Mouse (Mus musculus): ENCODE measurements at regions not wholly inside any gene's neighbourhood (a gene's known extent, or its start where the extent isn't known, plus 50 kb on each side); places are given as distances from the start of the nearest gene placed in this dataset.

DNA sequence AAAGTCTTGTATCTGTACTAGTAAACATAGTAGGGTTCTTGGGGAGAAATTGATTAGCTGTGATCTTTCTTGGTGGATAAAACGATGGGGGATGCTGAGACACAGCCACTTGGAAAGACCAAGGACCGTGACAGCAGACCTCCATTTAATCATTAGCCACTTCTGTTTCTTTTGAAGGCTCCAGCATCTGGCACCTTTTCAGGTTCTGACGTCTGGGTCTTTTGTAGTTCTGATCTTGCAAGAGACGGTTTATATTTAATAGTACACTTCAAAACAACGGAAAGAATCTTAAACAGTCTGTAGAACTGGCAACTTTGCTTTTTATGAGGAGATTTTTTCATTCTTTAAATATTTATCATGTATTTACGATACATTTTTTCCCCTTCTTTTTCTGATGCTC is 116.6 kb upstream of the 9330182O14Rik start:
- TF ChIP-seq CTCF (IDR thresholded peaks at IDR 0.05; ENCODE audit: low read depth, low read length) (no peak), POLR2A (IDR thresholded peaks at IDR 0.05; ENCODE audit: extremely low read depth, insufficient read depth, low read length) (no peak)

DNA sequence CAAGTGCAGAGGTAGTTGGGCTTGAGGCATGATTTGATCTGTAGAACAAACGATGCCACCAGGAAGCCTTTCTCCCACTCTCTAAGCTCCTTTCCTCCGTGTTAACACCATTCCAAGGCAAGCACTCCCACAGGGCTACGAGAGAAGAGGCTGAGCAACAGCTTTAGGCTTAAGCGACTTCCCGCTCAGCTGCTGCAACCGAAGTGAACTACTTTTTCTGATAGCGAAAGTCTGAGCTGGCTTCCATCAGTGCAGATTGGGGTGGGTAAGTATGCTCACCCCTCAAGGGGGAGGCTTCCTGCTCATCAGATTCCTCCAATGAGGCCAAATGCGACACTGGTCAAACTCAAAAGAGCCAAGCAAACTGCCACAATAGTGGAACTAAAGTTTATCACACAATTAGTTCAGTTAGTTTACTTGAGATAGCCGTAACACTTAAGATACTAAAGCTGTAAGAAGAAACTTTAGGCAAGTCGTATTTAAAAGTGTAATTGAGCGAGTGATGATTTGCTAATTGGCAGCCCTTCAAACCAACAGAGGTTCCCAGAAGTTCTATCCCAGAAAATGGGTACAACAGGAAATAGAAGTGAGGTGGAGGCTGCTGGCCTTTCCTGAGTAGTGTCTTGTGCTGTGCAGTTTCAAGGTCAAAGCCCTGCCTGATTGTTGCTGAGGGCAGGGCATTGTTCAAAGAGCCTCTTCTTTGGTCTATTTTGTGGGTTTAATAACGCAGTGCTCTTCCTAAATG is 115.9 kb upstream of the 9330182O14Rik start:
- no peaks in the 10 kb centered on the region for H3K79me2 ChIP-seq (ENCODE audit: control insufficient read depth, insufficient read depth, low read length)
- H3K27ac ChIP-seq (replicated peaks; ENCODE audit: insufficient read depth, low read depth, low read length) = no peak overlapping the region
- no peaks in the 10 kb centered on the region for H3K27me3 ChIP-seq (ENCODE audit: control insufficient read depth, insufficient read depth, low read length)
- no peak overlapping the region for H3K4me3 ChIP-seq (ENCODE audit: insufficient read depth, low read depth, low read length)
- 34% methylated on average over 12 of the region's 12 CpGs for WGBS
- DNase-seq (ENCODE audit: extremely low read depth, low read depth, low spot score) = no peak
- H3K9ac ChIP-seq (ENCODE audit: low read depth, low read length) = no peak overlapping the region
- TF ChIP-seq POLR2A (IDR thresholded peaks at IDR 0.05; ENCODE audit: extremely low read depth, insufficient read depth, low read length) (no peak), CTCF (IDR thresholded peaks at IDR 0.05; ENCODE audit: low read depth, low read length) (no peak)
- H3K4me1 ChIP-seq (ENCODE audit: control insufficient read depth, insufficient read depth, low read length) = peaks cover 3% of the 10 kb centered on the region; the same call in 1 of the 2 replicates
- no peaks in the 10 kb centered on the region for H3K36me3 ChIP-seq (ENCODE audit: control insufficient read depth, insufficient read depth, low read length)

More for the DNA sequence above, 116.6 kb upstream of the 9330182O14Rik start:
- Histone ChIP-seq H3K27ac (replicated peaks; ENCODE audit: insufficient read depth, low read depth, low read length) (no peak overlapping the region), H3K79me2 (ENCODE audit: control insufficient read depth, insufficient read depth, low read length) (no peaks in the 10 kb centered on the region), H3K9ac (ENCODE audit: low read depth, low read length) (no peak overlapping the region), H3K4me1 (ENCODE audit: control insufficient read depth, insufficient read depth, low read length) (peaks cover 3% of the 10 kb centered on the region; the same call in 1 of the 2 replicates), H3K27me3 (ENCODE audit: control insufficient read depth, insufficient read depth, low read length) (no peaks in the 10 kb centered on the region), H3K36me3 (ENCODE audit: control insufficient read depth, insufficient read depth, low read length) (no peaks in the 10 kb centered on the region), H3K4me3 (ENCODE audit: insufficient read depth, low read depth, low read length) (no peak overlapping the region)
- 26% methylated on average over 6 of the region's 6 CpGs for WGBS
- DNase-seq (ENCODE audit: extremely low read depth, low read depth, low spot score) = peak; percentile 24

DNA sequence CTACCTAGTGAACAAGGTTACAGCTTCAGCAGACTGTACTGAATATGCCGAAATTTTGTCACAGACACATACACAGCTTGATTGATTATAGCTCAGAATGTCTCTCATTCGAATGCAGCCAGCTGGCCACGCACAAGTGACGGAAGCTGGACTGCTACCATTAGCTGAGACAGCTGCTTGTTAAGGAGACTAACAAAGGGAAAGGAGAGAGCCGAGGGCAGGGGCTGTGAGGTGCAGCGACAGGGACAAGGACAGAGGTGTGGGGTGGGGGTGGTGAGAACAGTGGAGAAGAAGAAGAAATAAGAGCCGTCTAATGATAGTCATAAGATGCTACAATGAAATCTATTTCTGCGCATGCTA is 115.4 kb upstream of the 9330182O14Rik start:
- Histone ChIP-seq H3K4me1 (ENCODE audit: control insufficient read depth, insufficient read depth, low read length) (peaks cover 3% of the 10 kb centered on the region; the same call in 1 of the 2 replicates), H3K27me3 (ENCODE audit: control insufficient read depth, insufficient read depth, low read length) (no peaks in the 10 kb centered on the region), H3K4me3 (ENCODE audit: insufficient read depth, low read depth, low read length) (no peak overlapping the region), H3K36me3 (ENCODE audit: control insufficient read depth, insufficient read depth, low read length) (no peaks in the 10 kb centered on the region), H3K27ac (replicated peaks; ENCODE audit: insufficient read depth, low read depth, low read length) (no peak overlapping the region), H3K9ac (ENCODE audit: low read depth, low read length) (no peak overlapping the region), H3K79me2 (ENCODE audit: control insufficient read depth, insufficient read depth, low read length) (no peaks in the 10 kb centered on the region)
- 62% methylated on average over 8 of the region's 8 CpGs for WGBS
- no peak for DNase-seq (ENCODE audit: extremely low read depth, low read depth, low spot score)
- TF ChIP-seq CTCF (IDR thresholded peaks at IDR 0.05; ENCODE audit: low read depth, low read length) (no peak), POLR2A (IDR thresholded peaks at IDR 0.05; ENCODE audit: extremely low read depth, insufficient read depth, low read length) (no peak)

DNA sequence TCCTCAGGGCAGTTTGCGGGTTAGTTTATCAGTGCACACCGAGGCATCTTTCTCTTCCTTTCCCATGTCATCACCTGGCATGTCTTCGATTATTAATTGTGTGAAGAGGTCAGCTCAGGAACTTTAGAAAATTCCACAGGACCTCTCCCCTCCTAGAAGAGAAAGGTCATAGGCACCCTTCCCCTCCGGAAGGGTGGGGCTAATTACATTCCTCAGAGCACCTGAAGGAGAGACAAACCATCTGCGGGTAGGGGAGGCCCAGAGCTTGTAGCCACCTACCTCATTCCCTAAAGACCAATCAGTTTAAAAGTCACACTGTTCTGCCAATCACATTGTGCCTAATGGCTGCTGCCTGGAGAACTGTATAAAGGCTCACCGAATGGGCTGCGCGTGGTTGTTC is 114.9 kb upstream of the 9330182O14Rik start:
- H3K9ac ChIP-seq (ENCODE audit: low read depth, low read length) = no peak overlapping the region
- H3K79me2 ChIP-seq (ENCODE audit: control insufficient read depth, insufficient read depth, low read length) = no peaks in the 10 kb centered on the region
- no peak overlapping the region for H3K27ac ChIP-seq (replicated peaks; ENCODE audit: insufficient read depth, low read depth, low read length)
- H3K36me3 ChIP-seq (ENCODE audit: control insufficient read depth, insufficient read depth, low read length) = no peaks in the 10 kb centered on the region
- DNase-seq (ENCODE audit: extremely low read depth, low read depth, low spot score) = no peak
- peaks cover 3% of the 10 kb centered on the region; the same call in 1 of the 2 replicates for H3K4me1 ChIP-seq (ENCODE audit: control insufficient read depth, insufficient read depth, low read length)
- 93% methylated on average over 8 of the region's 8 CpGs for WGBS
- TF ChIP-seq CTCF (IDR thresholded peaks at IDR 0.05; ENCODE audit: low read depth, low read length) = no peak
- no peak for TF ChIP-seq POLR2A (IDR thresholded peaks at IDR 0.05; ENCODE audit: extremely low read depth, insufficient read depth, low read length)
- H3K4me3 ChIP-seq (ENCODE audit: insufficient read depth, low read depth, low read length) = no peak overlapping the region
- H3K27me3 ChIP-seq (ENCODE audit: control insufficient read depth, insufficient read depth, low read length) = no peaks in the 10 kb centered on the region

DNA sequence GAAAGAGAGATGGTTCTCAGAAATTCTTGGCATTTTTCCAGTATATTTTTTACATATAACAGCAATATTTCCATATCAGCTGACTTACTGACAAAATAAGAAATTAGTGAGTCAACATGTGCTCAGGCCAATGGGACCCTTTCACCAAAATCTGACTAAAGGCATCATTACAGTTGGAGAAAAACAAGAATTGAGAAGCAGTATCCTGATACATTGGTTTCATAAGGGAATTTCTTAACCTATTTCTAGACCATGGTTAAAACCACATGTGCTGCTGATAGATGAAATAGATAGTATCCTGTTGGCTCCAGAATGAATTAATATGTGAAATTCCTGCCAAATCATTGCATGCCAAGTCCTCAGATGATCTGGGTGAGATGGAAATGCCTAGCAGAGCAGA is 114.1 kb upstream of the 9330182O14Rik start:
- Histone ChIP-seq H3K27ac (replicated peaks; ENCODE audit: insufficient read depth, low read depth, low read length) (no peak overlapping the region), H3K79me2 (ENCODE audit: control insufficient read depth, insufficient read depth, low read length) (no peaks in the 10 kb centered on the region), H3K4me1 (ENCODE audit: control insufficient read depth, insufficient read depth, low read length) (peaks cover 3% of the 10 kb centered on the region; the same call in 1 of the 2 replicates), H3K9ac (ENCODE audit: low read depth, low read length) (no peak overlapping the region), H3K27me3 (ENCODE audit: control insufficient read depth, insufficient read depth, low read length) (no peaks in the 10 kb centered on the region), H3K36me3 (ENCODE audit: control insufficient read depth, insufficient read depth, low read length) (no peaks in the 10 kb centered on the region), H3K4me3 (ENCODE audit: insufficient read depth, low read depth, low read length) (no peak overlapping the region)
- TF ChIP-seq POLR2A (IDR thresholded peaks at IDR 0.05; ENCODE audit: extremely low read depth, insufficient read depth, low read length) (no peak), CTCF (IDR thresholded peaks at IDR 0.05; ENCODE audit: low read depth, low read length) (no peak)
- DNase-seq (ENCODE audit: extremely low read depth, low read depth, low spot score) = no peak

DNA sequence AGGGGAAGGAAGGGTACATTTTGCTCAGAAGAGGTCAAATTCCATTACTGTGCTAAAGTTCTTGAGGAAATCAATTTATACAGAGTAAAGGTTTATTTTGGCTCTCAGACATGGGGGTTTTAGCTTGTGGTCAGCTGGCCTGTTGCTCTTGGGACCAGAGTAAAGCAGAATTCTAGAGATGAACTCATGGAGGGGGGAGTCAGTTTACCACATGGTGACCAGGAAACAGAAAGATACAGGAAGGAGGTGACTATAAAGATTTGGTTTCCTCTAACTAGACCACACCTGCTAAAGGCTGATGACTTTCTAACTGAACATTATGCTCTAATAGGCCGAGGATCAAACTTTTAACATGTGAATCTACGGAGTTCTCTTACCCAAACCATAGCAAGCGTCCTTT is 113.5 kb upstream of the 9330182O14Rik start:
- H3K27ac ChIP-seq (replicated peaks; ENCODE audit: insufficient read depth, low read depth, low read length) = no peak overlapping the region
- peaks cover 3% of the 10 kb centered on the region; the same call in 1 of the 2 replicates for H3K4me1 ChIP-seq (ENCODE audit: control insufficient read depth, insufficient read depth, low read length)
- no peak overlapping the region for H3K4me3 ChIP-seq (ENCODE audit: insufficient read depth, low read depth, low read length)
- no peaks in the 10 kb centered on the region for H3K79me2 ChIP-seq (ENCODE audit: control insufficient read depth, insufficient read depth, low read length)
- H3K9ac ChIP-seq (ENCODE audit: low read depth, low read length) = no peak overlapping the region
- TF ChIP-seq CTCF (IDR thresholded peaks at IDR 0.05; ENCODE audit: low read depth, low read length) = no peak
- no peak for TF ChIP-seq POLR2A (IDR thresholded peaks at IDR 0.05; ENCODE audit: extremely low read depth, insufficient read depth, low read length)
- 91% methylated on average over 3 of the region's 3 CpGs for WGBS
- no peaks in the 10 kb centered on the region for H3K36me3 ChIP-seq (ENCODE audit: control insufficient read depth, insufficient read depth, low read length)
- no peaks in the 10 kb centered on the region for H3K27me3 ChIP-seq (ENCODE audit: control insufficient read depth, insufficient read depth, low read length)
- DNase-seq (ENCODE audit: extremely low read depth, low read depth, low spot score) = no peak

All from liver, adult 2 months (tissue).